Mouse (Mus musculus): Measurements from ENCODE around the gene Yap1. TPM values are rescaled to one million over a fixed set of nuclear protein-coding genes. Genes with fewer than 3 reads are reported as not detected.
A peak's percentile ranks its signal among the peaks of the same experiment; 100 is the strongest.

Gene Yap1
- polyA plus RNA-seq, 1 experiment = 12.5 TPM

- Histone ChIP-seq H3K4me1 (ENCODE audit: control insufficient read depth, insufficient read depth, low read length) (peaks cover 12% of the 10 kb centered on the region), H3K27ac (ENCODE audit: insufficient read depth, low read length) (peak overlapping the region; percentile 29; the same call in 1 of the 2 replicates), H3K4me3 (ENCODE audit: insufficient read depth, low read length) (no peak overlapping the region)
- no peak for TF ChIP-seq POLR2A (IDR thresholded peaks at IDR 0.05; ENCODE audit: extremely low read depth, insufficient read depth, low read length)
Observed at GRCm38 (mm10) chr9:7960382-7960781, 44.0 kb downstream of the Yap1 start.

GRCm38 (mm10) chr9:7959301-7959700, 45.1 kb downstream of the Yap1 start:
- H3K4me1 ChIP-seq (ENCODE audit: control insufficient read depth, insufficient read depth, low read length) = peaks cover 12% of the 10 kb centered on the region
- no peak overlapping the region for H3K27ac ChIP-seq (ENCODE audit: insufficient read depth, low read length)
- no peak overlapping the region for H3K4me3 ChIP-seq (ENCODE audit: insufficient read depth, low read length)
- TF ChIP-seq POLR2A (IDR thresholded peaks at IDR 0.05; ENCODE audit: extremely low read depth, insufficient read depth, low read length) = no peak
- no peak for TF ChIP-seq CTCF (IDR thresholded peaks at IDR 0.05; ENCODE audit: extremely low read depth, insufficient read depth, low read length)

- Histone ChIP-seq H3K27ac (ENCODE audit: insufficient read depth, low read length) (0 out of 2 replicates have a peak overlapping the region, but pooled peaks have one; percentile 51), H3K4me3 (ENCODE audit: insufficient read depth, low read length) (no peak overlapping the region), H3K4me1 (ENCODE audit: control insufficient read depth, insufficient read depth, low read length) (peaks cover 12% of the 10 kb centered on the region)
- TF ChIP-seq CTCF (IDR thresholded peaks at IDR 0.05; ENCODE audit: extremely low read depth, insufficient read depth, low read length) = no peak
- no peak for TF ChIP-seq POLR2A (IDR thresholded peaks at IDR 0.05; ENCODE audit: extremely low read depth, insufficient read depth, low read length)
Observed at GRCm38 (mm10) chr9:7958025-7958593, 46.3 kb downstream of the Yap1 start.

- peak overlapping the region; percentile 37; the same call in 1 of the 2 replicates for H3K27ac ChIP-seq (ENCODE audit: insufficient read depth, low read length)
- TF ChIP-seq CTCF (IDR thresholded peaks at IDR 0.05; ENCODE audit: extremely low read depth, insufficient read depth, low read length) (no peak), POLR2A (IDR thresholded peaks at IDR 0.05; ENCODE audit: extremely low read depth, insufficient read depth, low read length) (no peak)
- peaks cover 12% of the 10 kb centered on the region for H3K4me1 ChIP-seq (ENCODE audit: control insufficient read depth, insufficient read depth, low read length)
- H3K4me3 ChIP-seq (ENCODE audit: insufficient read depth, low read length) = no peak overlapping the region
Observed at GRCm38 (mm10) chr9:7957407-7957806, 47.0 kb downstream of the Yap1 start.

GRCm38 (mm10) chr9:7956400-7956799, 48.0 kb downstream of the Yap1 start:
- TF ChIP-seq POLR2A (IDR thresholded peaks at IDR 0.05; ENCODE audit: extremely low read depth, insufficient read depth, low read length) (no peak), CTCF (IDR thresholded peaks at IDR 0.05; ENCODE audit: extremely low read depth, insufficient read depth, low read length) (no peak)

GRCm38 (mm10) chr9:7952886-7953285, 51.5 kb downstream of the Yap1 start:
- Histone ChIP-seq H3K4me1 (ENCODE audit: control insufficient read depth, insufficient read depth, low read length) (peaks cover 13% of the 10 kb centered on the region), H3K27ac (ENCODE audit: insufficient read depth, low read length) (no peak overlapping the region), H3K4me3 (ENCODE audit: insufficient read depth, low read length) (no peak overlapping the region)
- no peak for TF ChIP-seq CTCF (IDR thresholded peaks at IDR 0.05; ENCODE audit: extremely low read depth, insufficient read depth, low read length)
- no peak for TF ChIP-seq POLR2A (IDR thresholded peaks at IDR 0.05; ENCODE audit: extremely low read depth, insufficient read depth, low read length)

More at GRCm38 (mm10) chr9:7956400-7956799, 48.0 kb downstream of the Yap1 start:
- peak overlapping the region; percentile 7; the same call in 1 of the 2 replicates for H3K4me3 ChIP-seq (ENCODE audit: insufficient read depth, low read length)
- 0 out of 2 replicates have a peak overlapping the region, but pooled peaks have one; percentile 0 for H3K27ac ChIP-seq (ENCODE audit: insufficient read depth, low read length)
- H3K4me1 ChIP-seq (ENCODE audit: control insufficient read depth, insufficient read depth, low read length) = peaks cover 13% of the 10 kb centered on the region

GRCm38 (mm10) chr9:7950211-7950644, 54.2 kb downstream of the Yap1 start:
- Histone ChIP-seq H3K27ac (ENCODE audit: insufficient read depth, low read length) (peak overlapping the region; percentile 96; the same call in 1 of the 2 replicates), H3K4me1 (ENCODE audit: control insufficient read depth, insufficient read depth, low read length) (peaks cover 7% of the 10 kb centered on the region), H3K4me3 (ENCODE audit: insufficient read depth, low read length) (no peak overlapping the region)
- TF ChIP-seq POLR2A (IDR thresholded peaks at IDR 0.05; ENCODE audit: extremely low read depth, insufficient read depth, low read length) = no peak
- TF ChIP-seq CTCF (IDR thresholded peaks at IDR 0.05; ENCODE audit: extremely low read depth, insufficient read depth, low read length) = no peak

- H3K27ac ChIP-seq (ENCODE audit: insufficient read depth, low read length) = no peak overlapping the region
- peaks cover 12% of the 10 kb centered on the region for H3K4me1 ChIP-seq (ENCODE audit: control insufficient read depth, insufficient read depth, low read length)
- H3K4me3 ChIP-seq (ENCODE audit: insufficient read depth, low read length) = no peak overlapping the region
- no peak for TF ChIP-seq CTCF (IDR thresholded peaks at IDR 0.05; ENCODE audit: extremely low read depth, insufficient read depth, low read length)
- TF ChIP-seq POLR2A (IDR thresholded peaks at IDR 0.05; ENCODE audit: extremely low read depth, insufficient read depth, low read length) = no peak
Observed at GRCm38 (mm10) chr9:7947946-7948345, 56.5 kb downstream of the Yap1 start.

- no peak for TF ChIP-seq CTCF (IDR thresholded peaks at IDR 0.05; ENCODE audit: extremely low read depth, insufficient read depth, low read length)
- TF ChIP-seq POLR2A (IDR thresholded peaks at IDR 0.05; ENCODE audit: extremely low read depth, insufficient read depth, low read length) = no peak
- Histone ChIP-seq H3K4me3 (ENCODE audit: insufficient read depth, low read length) (no peak overlapping the region), H3K4me1 (ENCODE audit: control insufficient read depth, insufficient read depth, low read length) (peaks cover 5% of the 10 kb centered on the region; the same call in 1 of the 2 replicates), H3K27ac (ENCODE audit: insufficient read depth, low read length) (no peak overlapping the region)
Observed at GRCm38 (mm10) chr9:7943796-7944462, 60.5 kb downstream of the Yap1 start.

- Histone ChIP-seq H3K27ac (ENCODE audit: insufficient read depth, low read length) (no peak overlapping the region), H3K4me3 (ENCODE audit: insufficient read depth, low read length) (no peak overlapping the region), H3K4me1 (ENCODE audit: control insufficient read depth, insufficient read depth, low read length) (peaks cover 5% of the 10 kb centered on the region; the same call in 1 of the 2 replicates)
- no peak for TF ChIP-seq POLR2A (IDR thresholded peaks at IDR 0.05; ENCODE audit: extremely low read depth, insufficient read depth, low read length)
- no peak for TF ChIP-seq CTCF (IDR thresholded peaks at IDR 0.05; ENCODE audit: extremely low read depth, insufficient read depth, low read length)
Observed at GRCm38 (mm10) chr9:7942701-7943100, 61.7 kb downstream of the Yap1 start.

All from cortical plate, adult 2 months (tissue).